Mouse (Mus musculus): ENCODE data around the gene Cntfr. TPM values are rescaled to one million over a fixed set of nuclear protein-coding genes. Genes with fewer than 3 reads are reported as not detected.

Cntfr gene
- polyA plus RNA-seq, 1 experiment from 2014 or later, result 5.1 TPM

GRCm38 (mm10) chr4:41615661-41616599, 81.0 kb downstream of the Cntfr start:
- WGBS, result 59% methylated on average over 9 of the region's 9 CpGs
- no peak overlapping the region for H3K9ac ChIP-seq
- peaks cover 4% of the 10 kb centered on the region; the same call in 1 of the 2 replicates for H3K4me1 ChIP-seq
- H3K27ac ChIP-seq, result no peak overlapping the region
- no peak overlapping the region for H3K4me3 ChIP-seq
- peak; percentile 55; the same call in 1 of the 2 replicates for ATAC-seq (ENCODE audit: low FRiP score, low read depth)
- no peaks in the 10 kb centered on the region for H3K9me3 ChIP-seq
- H3K4me2 ChIP-seq (replicated peaks), result no peak overlapping the region
- peaks cover 87% of the 10 kb centered on the region for H3K27me3 ChIP-seq
- no peaks in the 10 kb centered on the region for H3K36me3 ChIP-seq

- H3K9me3 ChIP-seq, result no peaks in the 10 kb centered on the region
- H3K9ac ChIP-seq, result no peak overlapping the region
- no peaks in the 10 kb centered on the region for H3K36me3 ChIP-seq
- H3K4me1 ChIP-seq, result peaks cover 4% of the 10 kb centered on the region; the same call in 1 of the 2 replicates
- H3K4me3 ChIP-seq, result no peak overlapping the region
- no peak for ATAC-seq (ENCODE audit: low FRiP score, low read depth)
- H3K27ac ChIP-seq, result no peak overlapping the region
- H3K4me2 ChIP-seq (replicated peaks), result no peak overlapping the region
- WGBS, result 8% methylated on average over 7 of the region's 7 CpGs
- peaks cover 86% of the 10 kb centered on the region for H3K27me3 ChIP-seq
Observed at GRCm38 (mm10) chr4:41614156-41614555, 82.7 kb downstream of the Cntfr start.

GRCm38 (mm10) chr4:41612166-41612565, 84.7 kb downstream of the Cntfr start:
- WGBS, result 47% methylated on average over 8 of the region's 8 CpGs
- no peaks in the 10 kb centered on the region for H3K36me3 ChIP-seq
- no peak overlapping the region for H3K9ac ChIP-seq
- no peak for ATAC-seq (ENCODE audit: low FRiP score, low read depth)
- H3K27ac ChIP-seq, result no peak overlapping the region
- H3K9me3 ChIP-seq, result no peaks in the 10 kb centered on the region
- H3K4me1 ChIP-seq, result no peaks in the 10 kb centered on the region
- H3K27me3 ChIP-seq, result peaks cover 82% of the 10 kb centered on the region
- no peak overlapping the region for H3K4me2 ChIP-seq (replicated peaks)
- H3K4me3 ChIP-seq, result no peak overlapping the region

- Histone ChIP-seq H3K27ac (no peak overlapping the region), H3K9me3 (no peaks in the 10 kb centered on the region), H3K36me3 (no peaks in the 10 kb centered on the region), H3K9ac (no peak overlapping the region), H3K4me1 (no peaks in the 10 kb centered on the region), H3K27me3 (peaks cover 66% of the 10 kb centered on the region), H3K4me3 (no peak overlapping the region), H3K4me2 (replicated peaks) (no peak overlapping the region)
- ATAC-seq (ENCODE audit: low FRiP score, low read depth), result no peak
- WGBS, result 41% methylated on average over 6 of the region's 6 CpGs
Observed at GRCm38 (mm10) chr4:41610594-41610980, 86.3 kb downstream of the Cntfr start.

- WGBS, result 77% methylated on average over 10 of the region's 10 CpGs
- peaks cover 61% of the 10 kb centered on the region for H3K27me3 ChIP-seq
- H3K9me3 ChIP-seq, result no peaks in the 10 kb centered on the region
- H3K4me2 ChIP-seq (replicated peaks), result no peak overlapping the region
- ATAC-seq (ENCODE audit: low FRiP score, low read depth), result no peak
- H3K36me3 ChIP-seq, result no peaks in the 10 kb centered on the region
- no peak overlapping the region for H3K9ac ChIP-seq
- H3K4me1 ChIP-seq, result no peaks in the 10 kb centered on the region
- no peak overlapping the region for H3K4me3 ChIP-seq
- H3K27ac ChIP-seq, result no peak overlapping the region
Observed at GRCm38 (mm10) chr4:41609681-41610593, 87.0 kb downstream of the Cntfr start.

Other genes starting within 250 kb of the Cntfr start
- gene Kif24, start 232.2 kb downstream of the Cntfr start, polyA plus RNA-seq (2015; fragmentation: Nextera tagmentation; extraction: Ambion mirVana), result 8.8 and 9.6 TPM in 2 replicates
- gene Nudt2, start 231.9 kb downstream of the Cntfr start, polyA plus RNA-seq (2015; fragmentation: Nextera tagmentation; extraction: Ambion mirVana), result 46.6 and 47.1 TPM in 2 replicates
- gene AI464131, start 194.0 kb downstream of the Cntfr start, polyA plus RNA-seq (2015; fragmentation: Nextera tagmentation; extraction: Ambion mirVana), result 3.8 and 4.1 TPM in 2 replicates
- 1.5 and 1.6 TPM in 2 replicates for gene 1110017D15Rik, start 179.8 kb downstream of the Cntfr start, polyA plus RNA-seq (2015; fragmentation: Nextera tagmentation; extraction: Ambion mirVana)
- 1.0 and 2.0 TPM in 2 replicates for gene Fam219a, start 127.6 kb downstream of the Cntfr start, polyA plus RNA-seq (2015; fragmentation: Nextera tagmentation; extraction: Ambion mirVana)
- gene Dnaic1, start 127.3 kb downstream of the Cntfr start, polyA plus RNA-seq (2015; fragmentation: Nextera tagmentation; extraction: Ambion mirVana), result 0.46 and 0.47 TPM in 2 replicates
- gene Enho, start 56.8 kb downstream of the Cntfr start, polyA plus RNA-seq (2015; fragmentation: Nextera tagmentation; extraction: Ambion mirVana), result 12.7 and 13.6 TPM in 2 replicates
- gene Il11ra1, start 2.9 kb upstream of the Cntfr start, polyA plus RNA-seq (2015; fragmentation: Nextera tagmentation; extraction: Ambion mirVana), result 405 and 439 TPM in 2 replicates
- gene Rpp25l, start 16.4 kb upstream of the Cntfr start, polyA plus RNA-seq (2015; fragmentation: Nextera tagmentation; extraction: Ambion mirVana), result 74.9 and 76.6 TPM in 2 replicates
- gene Dctn3, start 26.1 kb upstream of the Cntfr start, polyA plus RNA-seq (2015; fragmentation: Nextera tagmentation; extraction: Ambion mirVana), result 104 and 106 TPM in 2 replicates
- 0.14 TPM in 1 of 2 replicates, not detected in the other for gene Arid3c, start 34.1 kb upstream of the Cntfr start, polyA plus RNA-seq (2015; fragmentation: Nextera tagmentation; extraction: Ambion mirVana)
- 40.4 and 47.3 TPM in 2 replicates for gene Galt, start 58.1 kb upstream of the Cntfr start, polyA plus RNA-seq (2015; fragmentation: Nextera tagmentation; extraction: Ambion mirVana)
- 81.8 and 84.6 TPM in 2 replicates for gene Sigmar1, start 59.1 kb upstream of the Cntfr start, polyA plus RNA-seq (2015; fragmentation: Nextera tagmentation; extraction: Ambion mirVana)
- 53.0 and 64.8 TPM in 2 replicates for gene Ccl27a, start 77.2 kb upstream of the Cntfr start, polyA plus RNA-seq (2015; fragmentation: Nextera tagmentation; extraction: Ambion mirVana)
- 14.3 TPM in 1 of 2 replicates, not detected in the other for gene Gm21541, start 206.5 kb upstream of the Cntfr start, polyA plus RNA-seq (2015; fragmentation: Nextera tagmentation; extraction: Ambion mirVana)
- gene Gm20878, start 244.5 kb upstream of the Cntfr start, polyA plus RNA-seq (2015; fragmentation: Nextera tagmentation; extraction: Ambion mirVana), result 4.6 TPM in 2 replicates

All from limb, embryonic 13.5 days (tissue).